Mouse (Mus musculus) embryonic facial prominence, embryonic 12.5 days (tissue): Measurements from ENCODE around the gene Smco2. TPM values are rescaled to one million over a fixed set of nuclear protein-coding genes. Genes with fewer than 3 reads are reported as not detected.

Experiments used
- ATAC-seq: fragments of 200-750 bp; cut with Nextera tagmentation; 2 replicates; pipeline ENCODE4 v1.8.0; 2017; ENCODE audit not compliant: insufficient number of reproducible peaks, insufficient read depth, low FRiP score, low TSS enrichment
- H3K27ac ChIP-seq: fragments of 300-500 bp; sonication (generic); 2 replicates; pipeline ENCODE4 v1.5.1; 2016; ENCODE audit warnings: mild to moderate bottlenecking
- H3K27me3 ChIP-seq: fragments of 300-500 bp; sonication (generic); 2 replicates; pipeline ENCODE4 v1.6.1; 2016; ENCODE audit warnings: mild to moderate bottlenecking, moderate library complexity
- H3K36me3 ChIP-seq: fragments of 300-500 bp; sonication (generic); 2 replicates; pipeline ENCODE4 v1.6.1; 2016; ENCODE audit warnings: mild to moderate bottlenecking
- H3K4me1 ChIP-seq: fragments of 300-500 bp; sonication (generic); 2 replicates; pipeline ENCODE4 v1.6.1; 2016
- H3K4me2 ChIP-seq: fragments of 300-500 bp; sonication (generic); replicated peaks from 2 replicates; pipeline ENCODE4 v1.6.1; 2016; ENCODE audit warnings: mild to moderate bottlenecking, moderate library complexity
- H3K4me3 ChIP-seq: fragments of 300-500 bp; sonication (generic); 2 replicates; pipeline ENCODE4 v1.5.1; 2016; ENCODE audit warnings: mild to moderate bottlenecking
- H3K9ac ChIP-seq: fragments of 300-500 bp; sonication (generic); 2 replicates; pipeline ENCODE4 v1.6.1; 2016; ENCODE audit warnings: mild to moderate bottlenecking, moderate library complexity
- H3K9me3 ChIP-seq: fragments of 300-500 bp; sonication (generic); 2 replicates; pipeline ENCODE4 v1.6.1; 2016; ENCODE audit warnings: mild to moderate bottlenecking, moderate library complexity
- WGBS: fragments of 180-500 bp; shearing (Covaris S2); methylation state at CpG from one replicate; pipeline ENCODE4 v1.1.7; 2016; 5-methylcytosine and 5-hydroxymethylcytosine counted together
- polyA plus RNA-seq: library from polyadenylated mRNA; unstranded; fragments of >200 nt; fragmentation: Nextera tagmentation; extraction: Ambion mirVana; gene quantifications from 2 replicates; pipeline ENCODE4 v1.2.1, GENCODE M21; 2016

Gene Smco2
- polyA plus RNA-seq = not detected in 2 replicates

DNA sequence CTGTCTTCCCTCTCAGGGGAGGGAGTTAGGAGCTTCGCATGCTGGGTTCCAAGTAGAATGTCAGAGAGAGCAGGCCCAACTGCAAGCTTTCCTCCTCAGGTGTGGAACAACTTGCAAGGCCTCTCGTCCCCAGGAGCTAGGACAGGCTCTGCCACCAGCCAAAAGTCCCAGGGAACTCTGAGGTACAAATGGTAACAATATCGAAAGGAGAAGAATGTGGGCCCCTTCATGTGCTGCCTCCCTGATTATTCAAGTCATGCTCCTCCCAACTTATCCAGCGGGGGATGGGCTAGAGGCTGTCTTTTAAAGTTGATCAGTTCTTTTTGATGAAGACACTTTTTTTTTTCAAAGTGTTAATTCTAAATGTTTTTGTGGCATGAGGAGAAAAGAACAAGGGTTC lies at the start of gene Smco2:
Smco2 (plus strand) TSS at position 55 of the 400 bp plus-strand sequence.
- H3K27me3 ChIP-seq = no peaks in the 10 kb centered on the region
- WGBS = 73% methylated on average over 4 of the region's 4 CpGs
- ATAC-seq = no peak
- no peak within 1 kb of the TSS for H3K27ac ChIP-seq
- peaks cover 8% of the 10 kb centered on the region; the same call in 1 of the 2 replicates for H3K4me1 ChIP-seq
- no peaks in the 10 kb centered on the region for H3K36me3 ChIP-seq
- H3K4me3 ChIP-seq = no peak within 1 kb of the TSS
- H3K9me3 ChIP-seq = no peaks in the 10 kb centered on the region
- H3K9ac ChIP-seq = no peak within 1 kb of the TSS
- no peak within 1 kb of the TSS for H3K4me2 ChIP-seq

DNA sequence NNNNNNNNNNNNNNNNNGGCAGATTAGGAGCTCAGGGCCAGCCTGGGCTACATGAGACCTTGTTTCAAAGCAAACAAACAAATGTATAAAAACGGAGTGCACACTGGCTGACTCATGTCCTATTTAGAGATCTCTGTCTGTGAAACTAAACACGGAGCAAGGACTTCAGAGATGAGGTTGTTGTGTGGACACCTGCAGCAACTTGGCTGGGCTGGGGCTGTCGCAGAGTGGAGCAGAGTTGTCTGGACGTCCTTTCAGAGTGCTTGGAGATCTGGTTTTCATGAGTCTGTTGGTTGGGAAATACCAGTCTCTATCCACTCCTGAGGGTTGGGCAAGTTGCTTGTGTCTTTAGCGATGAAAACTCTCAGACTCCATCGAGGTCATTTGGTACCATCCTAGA lies 39.9 kb upstream of the Smco2 start:
- Histone ChIP-seq H3K4me2 (no peak overlapping the region), H3K27ac (no peak overlapping the region), H3K9ac (no peak overlapping the region), H3K4me3 (no peak overlapping the region), H3K36me3 (0 out of 2 replicates have a peak, but pooled peaks cover 3% of the 10 kb centered on the region), H3K4me1 (no peaks in the 10 kb centered on the region), H3K27me3 (no peaks in the 10 kb centered on the region), H3K9me3 (no peaks in the 10 kb centered on the region)
- WGBS = 85% methylated on average over 6 of the region's 6 CpGs
- no peak for ATAC-seq

DNA sequence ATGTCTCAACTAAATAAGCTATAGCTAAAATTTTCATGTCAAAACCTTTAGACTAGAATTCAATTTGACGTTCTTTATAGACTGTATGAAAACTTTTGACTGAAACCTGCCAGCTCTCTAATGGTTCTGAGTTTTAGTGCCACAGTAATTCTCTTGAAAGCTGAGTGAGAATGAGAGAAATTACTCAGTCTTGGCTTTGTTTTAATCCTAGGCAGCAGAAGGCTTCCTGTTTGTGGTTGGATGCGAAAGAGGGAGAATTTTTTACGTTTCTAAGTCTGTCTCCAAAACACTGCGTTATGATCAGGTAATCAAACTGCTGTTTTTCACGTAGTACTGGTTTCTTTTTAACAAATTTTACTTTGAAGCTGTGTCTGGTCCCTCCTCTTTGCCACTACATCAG lies 36.9 kb upstream of the Smco2 start:
- Histone ChIP-seq H3K4me1 (no peaks in the 10 kb centered on the region), H3K36me3 (0 out of 2 replicates have a peak, but pooled peaks cover 3% of the 10 kb centered on the region), H3K4me3 (no peak overlapping the region), H3K27ac (no peak overlapping the region), H3K9me3 (no peaks in the 10 kb centered on the region), H3K9ac (no peak overlapping the region), H3K4me2 (no peak overlapping the region), H3K27me3 (no peaks in the 10 kb centered on the region)
- no peak for ATAC-seq
- WGBS = 88% methylated on average over 5 of the region's 5 CpGs

DNA sequence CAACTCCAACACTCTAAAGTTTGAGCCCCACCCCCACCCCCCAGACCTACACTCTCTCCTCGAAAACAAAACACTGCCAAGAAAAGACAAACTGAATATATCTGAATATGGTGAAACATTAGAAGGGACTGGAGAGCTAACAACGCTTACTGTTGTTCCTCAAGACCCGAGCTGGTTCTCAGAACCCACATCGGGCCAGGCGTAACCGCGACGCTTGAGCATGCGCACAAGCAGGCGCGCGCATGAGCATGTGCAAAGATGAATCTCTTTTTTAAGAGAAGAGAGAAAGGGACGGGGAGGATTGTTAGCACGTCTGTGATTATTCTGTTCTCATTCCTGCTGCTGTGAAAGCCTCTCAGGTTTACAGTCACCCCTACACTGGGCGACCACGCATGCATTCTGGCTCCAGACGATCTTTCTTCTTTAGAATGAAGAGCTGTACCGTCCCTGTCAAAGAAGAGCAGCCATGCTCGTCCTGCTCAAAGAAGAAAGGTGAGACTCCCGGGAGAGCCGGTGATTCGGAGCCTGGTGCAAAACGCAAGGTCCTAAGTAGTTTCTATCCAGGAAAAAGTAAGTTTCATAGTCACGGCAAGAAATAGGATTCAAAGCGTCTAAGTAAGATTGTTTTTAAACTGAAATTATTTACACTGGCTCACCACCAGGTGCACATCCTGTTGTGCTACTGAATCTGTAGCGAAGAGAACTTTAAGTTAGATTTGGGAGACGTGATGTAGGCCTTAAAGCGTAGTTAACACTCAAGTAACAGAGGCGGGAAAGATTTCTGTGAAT lies 29.5 kb upstream of the Smco2 start:
- Histone ChIP-seq H3K4me1 (no peaks in the 10 kb centered on the region), H3K36me3 (no peaks in the 10 kb centered on the region), H3K9ac (no peak overlapping the region), H3K27ac (no peak overlapping the region), H3K27me3 (no peaks in the 10 kb centered on the region), H3K4me3 (no peak overlapping the region), H3K9me3 (no peaks in the 10 kb centered on the region), H3K4me2 (no peak overlapping the region)
- WGBS = 80% methylated on average over 29 of the region's 29 CpGs
- ATAC-seq = no peak

DNA sequence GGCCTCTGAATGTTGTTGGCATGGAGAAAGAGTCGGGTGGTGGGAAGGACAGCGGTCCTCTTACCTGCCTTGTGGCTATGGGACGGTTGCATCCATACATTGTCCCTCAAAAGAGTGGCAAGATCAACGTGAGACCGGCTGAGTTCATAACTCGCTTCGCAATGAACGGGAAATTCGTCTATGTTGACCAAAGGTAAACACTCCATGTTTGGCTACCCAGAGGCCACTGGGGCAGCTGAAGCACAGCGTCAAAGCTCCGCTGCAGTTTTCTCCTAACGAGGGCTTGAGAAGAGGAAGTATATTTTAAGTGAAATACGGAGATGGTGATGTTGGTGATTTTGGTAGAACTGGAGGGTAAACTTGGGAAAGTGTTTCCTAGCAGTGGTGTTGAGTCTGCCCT lies 27.9 kb upstream of the Smco2 start:
- Histone ChIP-seq H3K36me3 (no peaks in the 10 kb centered on the region), H3K4me1 (no peaks in the 10 kb centered on the region), H3K27ac (no peak overlapping the region), H3K4me2 (no peak overlapping the region), H3K27me3 (no peaks in the 10 kb centered on the region), H3K9me3 (no peaks in the 10 kb centered on the region), H3K9ac (no peak overlapping the region), H3K4me3 (no peak overlapping the region)
- WGBS = 90% methylated on average over 13 of the region's 13 CpGs
- ATAC-seq = no peak

DNA sequence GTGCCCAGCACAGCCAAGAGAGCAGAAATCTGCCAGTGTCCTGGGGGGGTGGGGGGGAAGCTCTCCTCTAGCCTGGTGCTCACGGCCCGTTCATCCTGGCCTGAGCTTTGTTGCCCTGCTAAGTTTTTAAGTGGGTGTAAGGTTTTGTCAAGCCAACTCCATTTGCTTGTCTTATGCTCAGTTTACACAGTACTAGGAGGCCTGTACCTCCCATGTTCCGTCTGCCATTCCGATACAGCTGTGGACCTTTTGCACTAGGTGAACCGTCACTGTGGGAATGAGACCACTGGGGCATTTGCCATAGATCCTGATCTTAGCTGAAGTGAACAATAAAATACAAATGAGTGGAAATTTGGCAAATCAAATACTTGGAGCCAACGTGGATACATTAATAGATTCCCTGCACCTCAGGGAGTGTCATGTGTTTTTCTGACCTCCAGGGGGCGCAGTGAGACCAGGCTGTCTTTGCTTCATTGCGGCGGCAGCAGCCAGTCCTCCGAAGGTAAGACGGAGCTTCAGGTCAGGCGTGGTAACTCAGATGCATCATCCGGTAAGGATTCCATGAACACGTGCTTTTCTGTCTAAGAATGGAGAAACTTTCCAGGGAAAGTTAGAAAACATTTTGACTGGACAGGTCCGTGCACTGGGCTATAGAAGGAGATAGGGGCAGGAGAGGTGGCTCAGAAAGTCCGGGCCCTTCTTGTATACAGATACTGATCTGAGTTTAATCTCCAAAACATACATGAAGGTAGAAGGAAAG lies 25.0 kb upstream of the Smco2 start:
- no peak overlapping the region for H3K4me2 ChIP-seq
- H3K4me1 ChIP-seq = no peaks in the 10 kb centered on the region
- H3K27ac ChIP-seq = no peak overlapping the region
- no peak overlapping the region for H3K9ac ChIP-seq
- no peaks in the 10 kb centered on the region for H3K27me3 ChIP-seq
- no peaks in the 10 kb centered on the region for H3K9me3 ChIP-seq
- H3K36me3 ChIP-seq = no peaks in the 10 kb centered on the region
- ATAC-seq = no peak
- WGBS = 44% methylated on average over 16 of the region's 16 CpGs
- no peak overlapping the region for H3K4me3 ChIP-seq

DNA sequence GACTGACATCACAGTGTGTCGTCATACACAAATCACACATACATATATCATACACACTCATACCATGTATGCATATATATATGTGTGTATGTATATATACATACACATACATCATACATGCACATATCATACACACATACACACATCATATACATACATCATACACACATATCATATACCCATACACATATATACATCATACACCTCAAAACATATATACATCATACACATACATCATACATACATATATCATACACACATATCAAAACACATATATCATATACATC lies 24.5 kb upstream of the Smco2 start:
- Histone ChIP-seq H3K27me3 (no peaks in the 10 kb centered on the region), H3K36me3 (no peaks in the 10 kb centered on the region), H3K9me3 (no peaks in the 10 kb centered on the region), H3K4me2 (no peak overlapping the region), H3K9ac (no peak overlapping the region), H3K27ac (no peak overlapping the region), H3K4me3 (no peak overlapping the region), H3K4me1 (no peaks in the 10 kb centered on the region)
- WGBS = 82% methylated on average over 1 of the region's 1 CpGs
- no peak for ATAC-seq

DNA sequence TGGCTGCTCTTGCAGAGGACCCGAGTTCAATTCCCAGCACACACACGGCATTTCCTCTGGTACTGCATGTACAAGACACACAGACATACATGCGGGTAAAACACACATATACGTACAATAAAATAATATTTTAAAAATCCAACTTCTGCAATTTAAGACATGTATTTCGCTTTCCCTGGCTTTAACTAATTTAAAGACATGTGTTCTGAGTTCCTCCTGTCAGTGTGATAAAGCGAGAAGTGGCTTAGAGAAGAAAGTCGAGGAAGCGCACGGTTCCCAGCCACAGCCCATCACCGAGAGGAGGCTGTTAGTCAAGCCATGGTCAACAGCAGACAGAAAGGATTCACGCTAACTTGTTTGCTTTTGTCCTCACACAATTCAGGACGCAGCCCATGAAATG lies 18.6 kb upstream of the Smco2 start:
- Histone ChIP-seq H3K27ac (no peak overlapping the region), H3K4me3 (no peak overlapping the region), H3K9ac (no peak overlapping the region), H3K4me2 (no peak overlapping the region), H3K36me3 (no peaks in the 10 kb centered on the region), H3K27me3 (no peaks in the 10 kb centered on the region), H3K9me3 (no peaks in the 10 kb centered on the region), H3K4me1 (no peaks in the 10 kb centered on the region)
- ATAC-seq = no peak
- 85% methylated on average over 12 of the region's 12 CpGs for WGBS

DNA sequence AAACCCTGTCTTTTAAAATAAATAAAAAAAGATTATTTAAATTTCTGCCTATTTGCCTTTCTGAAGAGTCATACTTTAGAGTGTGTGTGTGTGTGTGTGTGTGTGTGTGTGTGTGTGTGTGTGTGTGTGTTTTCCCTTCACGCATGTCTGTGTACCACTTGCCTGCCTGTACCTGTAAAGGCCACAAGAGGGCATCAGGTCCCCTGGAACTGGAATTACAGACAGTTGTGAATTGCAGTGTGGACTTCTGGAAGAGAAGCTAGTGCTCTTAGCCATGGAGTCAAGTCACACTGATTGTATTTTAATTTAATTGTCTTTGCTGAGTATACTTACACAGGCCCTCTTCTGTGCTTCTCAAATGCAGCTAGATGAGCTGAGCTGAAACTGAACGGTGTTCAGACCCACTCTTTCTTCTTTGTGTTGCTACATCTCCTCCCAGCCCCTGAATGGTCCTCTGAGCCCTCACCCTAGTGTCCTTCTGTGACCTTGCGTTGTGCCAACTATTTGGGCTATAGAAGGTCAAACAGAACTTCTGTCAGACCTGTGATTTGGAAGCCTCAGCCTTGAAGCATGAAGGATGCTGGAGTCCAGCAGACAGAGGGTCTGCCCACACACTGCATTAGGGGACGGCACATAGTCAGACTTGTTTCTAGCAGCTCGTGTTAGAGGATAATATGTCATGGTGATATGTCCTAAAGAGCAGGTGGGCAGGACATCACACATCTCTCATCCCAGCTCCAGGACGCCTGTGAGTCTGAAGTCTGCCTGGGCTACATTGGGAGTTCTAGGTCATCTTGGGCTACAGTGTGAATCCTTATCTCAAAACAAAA lies 16.2 kb upstream of the Smco2 start:
- H3K4me2 ChIP-seq = no peak overlapping the region
- no peaks in the 10 kb centered on the region for H3K4me1 ChIP-seq
- no peaks in the 10 kb centered on the region for H3K9me3 ChIP-seq
- no peak overlapping the region for H3K27ac ChIP-seq
- H3K9ac ChIP-seq = no peak overlapping the region
- H3K4me3 ChIP-seq = no peak overlapping the region
- ATAC-seq = 0 out of 2 replicates have a peak, but pooled peaks have one; percentile 52
- 66% methylated on average over 6 of the region's 6 CpGs for WGBS
- H3K27me3 ChIP-seq = no peaks in the 10 kb centered on the region
- no peaks in the 10 kb centered on the region for H3K36me3 ChIP-seq

DNA sequence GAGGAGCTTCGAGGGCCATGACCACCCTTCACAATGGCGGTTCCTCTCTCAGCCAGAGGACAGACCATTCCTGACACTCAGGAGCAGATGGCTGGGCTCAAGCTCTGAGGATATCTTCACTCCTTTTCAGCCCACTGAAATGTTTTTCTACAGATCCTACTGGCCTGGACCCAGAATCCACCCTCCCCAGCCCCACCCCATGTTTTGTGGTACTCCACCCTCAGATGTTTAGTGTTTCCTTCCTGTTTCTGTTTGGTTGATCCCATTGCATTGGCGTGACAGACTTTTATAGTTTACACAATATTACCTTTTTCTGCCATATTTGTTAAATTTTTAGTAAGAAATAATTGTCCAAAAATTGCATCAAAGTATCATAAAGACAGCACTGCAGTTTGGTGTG lies 15.6 kb upstream of the Smco2 start:
- Histone ChIP-seq H3K9ac (no peak overlapping the region), H3K27ac (no peak overlapping the region)
- WGBS = 82% methylated on average over 3 of the region's 3 CpGs

DNA sequence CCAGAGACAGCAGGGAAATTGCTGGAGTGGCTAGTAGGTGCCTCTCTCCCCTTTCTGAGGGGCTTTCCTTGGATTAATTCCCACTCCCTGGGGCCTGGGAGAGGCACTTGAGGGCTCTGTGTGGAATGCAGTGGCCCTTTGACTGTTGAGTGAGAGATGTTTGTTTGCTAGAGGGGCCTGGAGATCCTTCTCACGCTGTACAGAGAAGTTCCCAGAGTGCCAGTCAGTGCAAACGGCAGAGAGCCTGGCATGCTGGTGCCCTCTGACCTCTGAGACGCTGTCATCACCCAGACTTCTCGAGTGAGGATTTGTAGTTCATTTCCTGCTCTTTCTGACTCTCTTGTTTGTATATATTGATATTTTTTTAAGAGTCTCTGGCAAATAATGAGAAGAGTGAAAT lies 14.1 kb upstream of the Smco2 start:
- H3K4me2 ChIP-seq = no peak overlapping the region
- no peak overlapping the region for H3K27ac ChIP-seq
- H3K4me1 ChIP-seq = no peaks in the 10 kb centered on the region
- no peak overlapping the region for H3K4me3 ChIP-seq
- 11% methylated on average over 4 of the region's 4 CpGs for WGBS
- H3K9me3 ChIP-seq = no peaks in the 10 kb centered on the region
- H3K36me3 ChIP-seq = no peaks in the 10 kb centered on the region
- ATAC-seq = no peak
- H3K27me3 ChIP-seq = no peaks in the 10 kb centered on the region
- no peak overlapping the region for H3K9ac ChIP-seq

More for the DNA sequence above, 15.6 kb upstream of the Smco2 start:
- no peak overlapping the region for H3K4me3 ChIP-seq
- H3K4me1 ChIP-seq = no peaks in the 10 kb centered on the region
- ATAC-seq = no peak
- H3K36me3 ChIP-seq = no peaks in the 10 kb centered on the region
- H3K27me3 ChIP-seq = no peaks in the 10 kb centered on the region
- H3K9me3 ChIP-seq = no peaks in the 10 kb centered on the region
- no peak overlapping the region for H3K4me2 ChIP-seq
